Mouse (Mus musculus): ENCODE data around the gene Smim5. TPM values are rescaled to one million over a fixed set of nuclear protein-coding genes. Genes with fewer than 3 reads are reported as not detected.

Smim5 gene
- total and polyA plus RNA-seq, 3 experiments: 0.42 to 1.4 (median 0.98) TPM

DNA sequence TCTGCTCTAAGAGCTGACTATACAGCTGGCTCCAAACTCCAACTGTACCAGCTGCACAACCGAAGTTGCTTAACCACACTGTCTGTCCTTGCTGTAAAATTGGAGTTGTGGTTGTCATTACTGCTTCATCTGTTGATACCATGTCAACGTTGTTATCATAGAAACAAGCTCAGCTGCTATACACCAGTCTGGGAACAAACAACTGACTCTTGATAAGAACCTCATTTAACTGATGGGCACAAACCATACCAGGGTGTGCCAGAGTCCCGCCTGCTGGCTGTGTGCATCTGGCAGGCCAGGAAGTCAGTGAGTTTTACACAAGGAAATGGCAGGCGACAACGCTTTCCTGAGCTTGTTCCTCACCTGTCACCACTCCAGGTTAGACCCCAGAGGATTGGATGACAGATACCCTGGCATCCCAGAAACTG, 11.4 kb downstream of the Smim5 start:
- DNase-seq (ENCODE audit: extremely low read depth): no peak
- Histone ChIP-seq H3K27ac (ENCODE audit: insufficient read depth, low read depth) (no peak overlapping the region), H3K27me3 (replicated peaks) (no peaks in the 10 kb centered on the region), H3K4me2 (ENCODE audit: insufficient read depth, low read depth, poor library complexity, severe bottlenecking) (no peak overlapping the region), H3K9ac (ENCODE audit: insufficient read depth, low read depth) (no peak overlapping the region), H3K79me2 (replicated peaks; ENCODE audit: control insufficient read depth, extremely low read depth, insufficient read depth, poor library complexity, severe bottlenecking) (no peaks in the 10 kb centered on the region), H3K9me3 (replicated peaks; ENCODE audit: low read length) (no peaks in the 10 kb centered on the region), H3K36me3 (replicated peaks in 1 of 2; ENCODE audit: control insufficient read depth in 1 of 2, insufficient read depth in 1 of 2, low read length in 1 of 2) (peaks cover 48 to 89% of the 10 kb centered on the region in 2 experiments), H3K4me3 (replicated peaks in 1 of 3; ENCODE audit: low read depth in 2 of 3, low read length in 2 of 3, poor library complexity in 1 of 3) (no peak overlapping the region), H3K4me1 (ENCODE audit: control insufficient read depth in 1 of 2, insufficient read depth in 2 of 2) (peaks cover 0 to 10% of the 10 kb centered on the region in 2 experiments; a peak in 2 of 4 replicates)
- in situ Hi-C loops (cut with MboI; ENCODE audit: low pct_ligation_motif_present, low pct_unique_long_range_greater_than_20kb, low sequenced_read_pairs): no loop called here
- TF ChIP-seq E2F4 (IDR thresholded peaks at IDR 0.05; ENCODE audit: insufficient replicate concordance, low read depth, low read length) (no peak), ZC3H11A (IDR thresholded peaks at IDR 0.05; ENCODE audit: low read depth, low read length) (no peak), MAX (IDR thresholded peaks at IDR 0.05; ENCODE audit: low read length) (no peak), MAFK (IDR thresholded peaks at IDR 0.05; ENCODE audit: insufficient replicate concordance, low read length) (no peak), KAT2A (IDR thresholded peaks at IDR 0.05; ENCODE audit: insufficient replicate concordance, low read length) (no peak), CHD1 (IDR thresholded peaks at IDR 0.05; ENCODE audit: low read depth, low read length) (no peak), TCF12 (IDR thresholded peaks at IDR 0.05; ENCODE audit: low read depth, low read length) (no peak)
- dilution Hi-C loops (cut with MboI; ENCODE audit: extremely low pct_ligation_motif_present, extremely low pct_unique_long_range_greater_than_20kb, low sequenced_read_pairs): no loop called here

DNA sequence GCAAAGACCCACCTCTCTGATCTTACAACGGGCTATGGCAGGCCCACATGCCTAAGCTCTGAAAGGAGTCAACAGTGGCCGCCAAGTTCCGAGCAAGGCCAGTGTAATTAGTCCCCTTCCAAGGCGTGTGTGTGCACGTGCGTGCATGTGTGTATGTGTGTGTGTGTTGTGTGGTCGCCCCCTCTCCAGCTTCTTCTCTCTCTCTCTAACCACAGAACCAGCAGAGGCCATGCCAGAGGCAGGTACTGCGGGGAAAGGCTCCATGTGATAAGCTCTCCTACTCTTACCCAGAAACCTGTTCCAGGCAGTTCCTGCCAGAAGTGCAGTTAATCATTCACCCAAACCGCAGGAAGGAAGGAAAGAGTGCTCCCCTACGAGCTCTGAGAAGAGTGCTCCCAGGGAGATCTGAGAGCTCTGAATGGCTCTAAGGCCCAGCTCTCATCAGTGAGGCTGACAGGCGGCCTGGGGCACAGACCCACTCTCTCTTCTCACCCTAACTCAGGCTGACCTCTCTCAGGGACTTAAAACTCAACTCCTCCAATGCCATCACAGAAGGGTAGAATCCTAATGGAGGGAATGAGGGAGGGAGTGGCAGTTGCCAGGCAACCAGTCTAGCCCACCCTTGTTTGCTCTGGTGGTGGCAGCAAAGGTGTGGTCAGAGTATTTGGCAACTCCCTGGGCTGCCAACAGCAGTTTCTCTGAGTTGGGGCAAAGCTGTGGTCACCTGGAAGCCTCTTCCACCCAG, 12.0 kb downstream of the Smim5 start, which contains the start of gene Smim6:
Gene Smim6 (plus strand): TSS at position 386 of the 745 bp plus-strand sequence.
- Histone ChIP-seq H3K9ac (ENCODE audit: insufficient read depth, low read depth) (no peak within 1 kb of the TSS), H3K4me2 (ENCODE audit: insufficient read depth, low read depth, poor library complexity, severe bottlenecking) (no peak within 1 kb of the TSS), H3K4me3 (replicated peaks in 1 of 3; ENCODE audit: low read depth in 2 of 3, low read length in 2 of 3, poor library complexity in 1 of 3) (no peak within 1 kb of the TSS), H3K9me3 (replicated peaks; ENCODE audit: low read length) (no peaks in the 10 kb centered on the region), H3K27me3 (replicated peaks) (no peaks in the 10 kb centered on the region), H3K79me2 (replicated peaks; ENCODE audit: control insufficient read depth, extremely low read depth, insufficient read depth, poor library complexity, severe bottlenecking) (no peaks in the 10 kb centered on the region), H3K4me1 (ENCODE audit: control insufficient read depth in 1 of 2, insufficient read depth in 2 of 2) (peaks cover 0 to 3% of the 10 kb centered on the region in 2 experiments; a peak in 2 of 4 replicates), H3K36me3 (replicated peaks in 1 of 2; ENCODE audit: control insufficient read depth in 1 of 2, insufficient read depth in 1 of 2, low read length in 1 of 2) (peaks cover 54 to 89% of the 10 kb centered on the region in 2 experiments), H3K27ac (ENCODE audit: insufficient read depth, low read depth) (no peak within 1 kb of the TSS)
- no peak for DNase-seq (ENCODE audit: extremely low read depth)
- dilution Hi-C loops (cut with MboI; ENCODE audit: extremely low pct_ligation_motif_present, extremely low pct_unique_long_range_greater_than_20kb, low sequenced_read_pairs) (no loop called here), in situ Hi-C loops (cut with MboI; ENCODE audit: low pct_ligation_motif_present, low pct_unique_long_range_greater_than_20kb, low sequenced_read_pairs) (no loop called here)
- TF ChIP-seq SIN3A (IDR thresholded peaks at IDR 0.05; ENCODE audit: low read length): no peak
- TF ChIP-seq UBTF (IDR thresholded peaks at IDR 0.05; ENCODE audit: low read depth, low read length): no peak
- no peak for TF ChIP-seq MAX (IDR thresholded peaks at IDR 0.05; ENCODE audit: low read length)
- no peak for TF ChIP-seq TBP (conservative IDR thresholded peaks at IDR 0.05; ENCODE audit: low read depth, low read length)
- TF ChIP-seq MYC (IDR thresholded peaks at IDR 0.05; ENCODE audit: low read depth, low read length): no peak
- no peak for TF ChIP-seq USF2 (conservative IDR thresholded peaks at IDR 0.05; ENCODE audit: low read depth, low read length)
- TF ChIP-seq JUN (IDR thresholded peaks at IDR 0.05; ENCODE audit: insufficient read depth, low read depth, low read length): no peak
- no peak for TF ChIP-seq TCF12 (IDR thresholded peaks at IDR 0.05; ENCODE audit: low read depth, low read length)

All from CH12.LX (cell line).